Mouse (Mus musculus) ES-Bruce4 (cell line): ENCODE data around the gene 4632433K11Rik. TPM values are rescaled to one million over a fixed set of nuclear protein-coding genes. Genes with fewer than 3 reads are reported as not detected.
"Not testable (repeated sequence)": the region's sequence is repeated elsewhere in the genome, so short reads cannot be mapped to it uniquely, and the experiment has no call there.

ENCODE experiments used
- H3K27ac ChIP-seq: 2 replicates; pipeline ENCODE4 v1.5.1; 2012; ENCODE audit warnings: low read length, inconsistent platforms; ENCODE audit not compliant: insufficient read depth
- H3K27me3 ChIP-seq: 2 replicates; pipeline ENCODE4 v1.6.1; 2012; ENCODE audit warnings: mild to moderate bottlenecking, low read length, inconsistent platforms; ENCODE audit not compliant: control insufficient read depth, poor library complexity, insufficient read depth, severe bottlenecking
- H3K36me3 ChIP-seq: 2 replicates; pipeline ENCODE4 v1.6.1; 2012; ENCODE audit warnings: inconsistent platforms, mild to moderate bottlenecking, low read length, moderate library complexity; ENCODE audit not compliant: control insufficient read depth, poor library complexity, insufficient read depth, severe bottlenecking
- H3K4me1 ChIP-seq: one replicate; pipeline ENCODE4 v1.8.1; 2011; ENCODE audit warnings: low read length; ENCODE audit not compliant: control insufficient read depth, insufficient read depth
- H3K4me3 ChIP-seq: 2 replicates; pipeline ENCODE4 v1.5.1; 2011; ENCODE audit warnings: low read depth, mild to moderate bottlenecking, low read length
- H3K9ac ChIP-seq: 2 replicates; pipeline ENCODE4 v1.6.1; 2012; ENCODE audit warnings: low read depth, mild to moderate bottlenecking, inconsistent platforms; ENCODE audit not compliant: poor library complexity, severe bottlenecking
- H3K9me3 ChIP-seq: replicated peaks from 2 replicates; pipeline ENCODE4 v1.6.1; 2012; ENCODE audit warnings: mild to moderate bottlenecking, low read length, inconsistent platforms; ENCODE audit not compliant: control insufficient read depth, poor library complexity, insufficient read depth, severe bottlenecking
- CTCF ChIP-seq: IDR thresholded peaks from one replicate; pipeline ENCODE4 v1.8.1; 2011; ENCODE audit warnings: low read depth, low read length
- EP300 ChIP-seq: IDR thresholded peaks from 2 replicates; pipeline ENCODE4 v1.6.1; 2011; ENCODE audit warnings: low read depth, low read length; ENCODE audit not compliant: insufficient read depth
- POLR2A ChIP-seq: IDR thresholded peaks from one replicate; pipeline ENCODE4 v1.8.1; 2011; ENCODE audit warnings: low read length; ENCODE audit not compliant: insufficient read depth
- polyA plus RNA-seq: library from polyadenylated mRNA; stranded (reverse); fragments of >200 nt; gene quantifications from 2 replicates; pipeline ENCODE4 v1.2.4, GENCODE M21; 2011; ENCODE audit warnings: low read depth; ENCODE audit not compliant: missing spikeins, insufficient read depth, insufficient read length

Gene 4632433K11Rik
- polyA plus RNA-seq, 1 experiment = 1.9 TPM

DNA sequence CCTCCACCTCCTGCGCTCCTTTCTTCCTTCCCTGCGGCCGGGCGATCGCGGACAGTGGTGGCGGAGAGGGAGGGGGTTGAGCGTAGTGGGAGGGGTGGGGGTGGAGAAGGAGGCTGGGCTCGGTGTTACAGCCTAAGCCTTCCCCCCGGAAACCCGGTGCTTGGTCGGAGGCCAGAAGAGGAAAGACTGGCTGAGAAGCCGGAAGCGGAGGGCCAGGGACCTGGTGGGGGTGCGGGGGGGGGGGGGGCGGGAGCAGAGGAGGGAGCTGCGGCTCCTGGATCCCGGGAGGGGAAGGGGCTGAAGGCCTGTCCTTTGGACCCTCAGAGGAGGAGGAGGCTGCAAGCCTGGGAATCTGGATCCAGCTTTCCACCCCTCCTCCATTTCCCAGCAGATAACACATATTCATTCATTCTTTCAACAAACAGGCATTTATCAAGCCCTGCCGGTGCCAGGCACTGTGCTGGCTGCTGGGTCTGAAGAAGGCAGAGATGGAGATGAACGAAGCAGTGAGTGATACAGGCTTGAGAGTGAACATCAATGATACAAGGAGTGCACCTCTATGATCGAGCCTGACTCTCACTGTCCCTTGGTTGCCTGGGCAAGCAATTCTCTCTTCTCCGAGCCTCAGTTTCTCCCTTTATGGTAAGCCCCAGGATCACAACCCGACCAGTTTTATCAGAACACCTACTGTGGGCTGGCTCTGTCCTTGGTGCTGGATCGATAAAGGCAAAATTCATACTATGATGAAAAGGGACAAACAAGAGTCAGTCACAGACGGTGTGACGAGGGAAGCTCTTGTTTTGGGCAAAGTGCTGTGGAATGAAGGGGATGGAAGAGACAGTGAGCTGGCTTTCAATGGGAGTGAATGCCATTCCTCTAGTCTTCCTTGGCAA is 37.7 kb upstream of the 4632433K11Rik start, which contains the start of gene Zfp579:
Gene Zfp579 (minus strand): TSS at position 156 of the 893 bp plus-strand sequence.
- Histone ChIP-seq H3K36me3 (no peaks in the 10 kb centered on the region), H3K27me3 (no peaks in the 10 kb centered on the region; the same call in 1 of the 2 replicates), H3K9me3 (no peaks in the 10 kb centered on the region), H3K27ac (no peak within 1 kb of the TSS), H3K4me1 (no peaks in the 10 kb centered on the region), H3K9ac (peak within 1 kb of the TSS; percentile 73), H3K4me3 (peak within 1 kb of the TSS; percentile 92)
- TF ChIP-seq CTCF (no peak), POLR2A (peak; percentile 13), EP300 (0 out of 2 replicates have a peak, but pooled peaks have one; percentile 15)

- H3K27me3 ChIP-seq = no peaks in the 10 kb centered on the region; the same call in 1 of the 2 replicates
- H3K9ac ChIP-seq = no peak overlapping the region
- TF ChIP-seq POLR2A (no peak), EP300 (no peak), CTCF (no peak)
- no peaks in the 10 kb centered on the region for H3K36me3 ChIP-seq
- H3K4me1 ChIP-seq = no peaks in the 10 kb centered on the region
- H3K9me3 ChIP-seq = no peaks in the 10 kb centered on the region
- no peak overlapping the region for H3K4me3 ChIP-seq
- no peak overlapping the region for H3K27ac ChIP-seq
Measured at GRCm38 (mm10) chr7:4996934-4997333, 37.0 kb upstream of the 4632433K11Rik start.

GRCm38 (mm10) chr7:4999876-5000275 is 34.0 kb upstream of the 4632433K11Rik start:
- TF ChIP-seq EP300 (no peak), CTCF (no peak), POLR2A (no peak)
- Histone ChIP-seq H3K27ac (no peak overlapping the region), H3K9me3 (no peaks in the 10 kb centered on the region; the same call in 1 of the 2 replicates), H3K36me3 (no peaks in the 10 kb centered on the region), H3K27me3 (no peaks in the 10 kb centered on the region; the same call in 1 of the 2 replicates), H3K9ac (no peak overlapping the region), H3K4me3 (no peak overlapping the region), H3K4me1 (no peaks in the 10 kb centered on the region)

GRCm38 (mm10) chr7:5002876-5003275 is 31.0 kb upstream of the 4632433K11Rik start:
- H3K9me3 ChIP-seq, H3K27me3 ChIP-seq, H3K4me3 ChIP-seq, H3K27ac ChIP-seq, H3K36me3 ChIP-seq, H3K9ac ChIP-seq, H3K4me1 ChIP-seq: not testable (repeated sequence)

DNA sequence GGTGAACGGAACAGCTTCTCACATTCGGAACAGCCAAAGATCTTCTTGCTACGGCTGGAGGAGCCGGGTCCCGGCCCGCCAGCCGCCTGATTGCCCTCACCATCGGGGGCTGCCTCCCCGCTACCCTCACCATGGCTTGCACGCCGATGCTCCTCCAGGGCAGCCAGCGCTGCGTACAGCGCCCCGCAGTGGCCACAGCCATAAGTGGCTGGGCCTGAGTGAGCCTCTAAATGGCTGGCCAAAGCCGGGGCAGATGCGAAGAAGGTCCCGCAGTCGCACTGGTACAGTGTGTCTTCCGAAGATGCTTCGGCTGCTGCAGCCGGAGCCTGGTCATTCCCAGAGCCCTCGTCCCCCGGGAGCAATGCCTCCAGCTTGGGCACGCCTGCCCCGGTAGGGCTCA is 25.7 kb upstream of the 4632433K11Rik start:
- H3K27me3 ChIP-seq = no peaks in the 10 kb centered on the region
- peaks cover 6% of the 10 kb centered on the region for H3K4me1 ChIP-seq
- peaks cover 32% of the 10 kb centered on the region for H3K36me3 ChIP-seq
- peak overlapping the region; percentile 35 for H3K9ac ChIP-seq
- H3K4me3 ChIP-seq = peak overlapping the region; percentile 56
- H3K27ac ChIP-seq = no peak overlapping the region
- H3K9me3 ChIP-seq = no peaks in the 10 kb centered on the region
- TF ChIP-seq POLR2A = no peak
- TF ChIP-seq CTCF = peak; percentile 88
- TF ChIP-seq EP300 = no peak

GRCm38 (mm10) chr7:5012681-5013513 is 21.0 kb upstream of the 4632433K11Rik start:
- Histone ChIP-seq H3K27me3 (no peaks in the 10 kb centered on the region), H3K4me1 (peaks cover 6% of the 10 kb centered on the region), H3K9me3 (no peaks in the 10 kb centered on the region), H3K9ac (peak overlapping the region; percentile 91), H3K4me3 (peak overlapping the region; percentile 63), H3K36me3 (peaks cover 25% of the 10 kb centered on the region), H3K27ac (peak overlapping the region; percentile 93)
- TF ChIP-seq EP300 = no peak
- TF ChIP-seq POLR2A = peak; percentile 59
- no peak for TF ChIP-seq CTCF
